Mouse (Mus musculus): ENCODE measurements around the gene Gm20388. TPM values are rescaled to one million over a fixed set of nuclear protein-coding genes. Genes with fewer than 3 reads are reported as not detected.
A peak's percentile ranks its signal among the peaks of the same experiment; 100 is the strongest.

The Gm20388 gene
- total RNA-seq, 2 experiments from 2014 or later, result 12.7 TPM; not detected in 1

- no peak for DNase-seq
Measured at GRCm38 (mm10) chr8:120399212-120399934, 488.7 kb downstream of the Gm20388 start.

- no peak for DNase-seq
Measured at GRCm38 (mm10) chr8:120401216-120401615, 490.6 kb downstream of the Gm20388 start.

GRCm38 (mm10) chr8:120401712-120402111 is 491.1 kb downstream of the Gm20388 start:
- no peak for DNase-seq

- DNase-seq, result no peak
Measured at GRCm38 (mm10) chr8:120403606-120404269, 493.1 kb downstream of the Gm20388 start.

- DNase-seq, result peak in 1 of 2 experiments; percentile 48
Measured at GRCm38 (mm10) chr8:120404609-120405036, 494.0 kb downstream of the Gm20388 start.

GRCm38 (mm10) chr8:120406008-120406632 is 495.5 kb downstream of the Gm20388 start:
- no peak for DNase-seq

GRCm38 (mm10) chr8:120407701-120408240 is 497.1 kb downstream of the Gm20388 start:
- no peak for DNase-seq

- no peak for DNase-seq
Measured at GRCm38 (mm10) chr8:120408241-120409215, 497.9 kb downstream of the Gm20388 start.

GRCm38 (mm10) chr8:120409371-120410013 is 498.9 kb downstream of the Gm20388 start:
- no peak for DNase-seq

- no peak for DNase-seq
Measured at GRCm38 (mm10) chr8:120411059-120411458, 500.4 kb downstream of the Gm20388 start.

GRCm38 (mm10) chr8:120411862-120412261 is 501.2 kb downstream of the Gm20388 start:
- DNase-seq, result no peak

- DNase-seq, result no peak
Measured at GRCm38 (mm10) chr8:120412357-120412756, 501.7 kb downstream of the Gm20388 start.

GRCm38 (mm10) chr8:120412911-120413625 is 502.4 kb downstream of the Gm20388 start:
- DNase-seq, result peak in 1 of 2 experiments; percentile 54

GRCm38 (mm10) chr8:120413626-120413988 is 503.0 kb downstream of the Gm20388 start:
- no peak for DNase-seq

GRCm38 (mm10) chr8:120414216-120414615 is 503.6 kb downstream of the Gm20388 start:
- no peak for DNase-seq

- DNase-seq, result no peak
Measured at GRCm38 (mm10) chr8:120415474-120415873, 504.8 kb downstream of the Gm20388 start.

- DNase-seq, result no peak
Measured at GRCm38 (mm10) chr8:120416173-120416521, 505.5 kb downstream of the Gm20388 start.

GRCm38 (mm10) chr8:120416522-120417394 is 506.1 kb downstream of the Gm20388 start:
- DNase-seq, result peak; percentile 67 to 77

- DNase-seq, result no peak
Measured at GRCm38 (mm10) chr8:120418188-120418587, 507.5 kb downstream of the Gm20388 start.

- no peak for DNase-seq
Measured at GRCm38 (mm10) chr8:120419675-120420074, 509.0 kb downstream of the Gm20388 start.
